Mouse (Mus musculus) naive thymus-derived CD4-positive, alpha-beta T cell, adult 2 months (primary cell): Measurements from ENCODE around the gene Ndufc2.

Source experiments
- DNase-seq: peaks from one replicate; pipeline ENCODE4 v3.0.0-alpha.2; 2011; ENCODE audit warnings: low read depth

Ndufc2 gene

GRCm38 (mm10) chr7:97399960-97400715 is at the start of gene Ndufc2:
TSS of gene Ndufc2 (plus strand) at chr7:97400003.
- peak; percentile 89 for DNase-seq

GRCm38 (mm10) chr7:97350891-97351290 is 48.9 kb upstream of the Ndufc2 start:
- DNase-seq: no peak

- DNase-seq: no peak
These were observed 47.9 kb upstream of the Ndufc2 start for GRCm38 (mm10) chr7:97351792-97352513.

- DNase-seq: no peak
These were observed 46.4 kb upstream of the Ndufc2 start for GRCm38 (mm10) chr7:97353356-97353755.

- DNase-seq: no peak
These were observed 44.5 kb upstream of the Ndufc2 start for GRCm38 (mm10) chr7:97355068-97355841.

GRCm38 (mm10) chr7:97356253-97356652 is 43.5 kb upstream of the Ndufc2 start:
- DNase-seq: no peak

GRCm38 (mm10) chr7:97356875-97357276 is 42.9 kb upstream of the Ndufc2 start:
- no peak for DNase-seq

- DNase-seq: no peak
These were observed 42.0 kb upstream of the Ndufc2 start for GRCm38 (mm10) chr7:97357840-97358239.

- no peak for DNase-seq
These were observed 41.5 kb upstream of the Ndufc2 start for GRCm38 (mm10) chr7:97358347-97358746.

GRCm38 (mm10) chr7:97360166-97360565 is 39.6 kb upstream of the Ndufc2 start:
- DNase-seq: no peak

GRCm38 (mm10) chr7:97360955-97361354 is 38.8 kb upstream of the Ndufc2 start:
- no peak for DNase-seq

GRCm38 (mm10) chr7:97361467-97361866 is 38.3 kb upstream of the Ndufc2 start:
- peak; percentile 67 for DNase-seq

GRCm38 (mm10) chr7:97365887-97366286 is 33.9 kb upstream of the Ndufc2 start:
- DNase-seq: no peak

GRCm38 (mm10) chr7:97375101-97375500 is 24.7 kb upstream of the Ndufc2 start:
- no peak for DNase-seq

- no peak for DNase-seq
These were observed 23.9 kb upstream of the Ndufc2 start for GRCm38 (mm10) chr7:97375906-97376305.

- no peak for DNase-seq
These were observed 20.5 kb upstream of the Ndufc2 start for GRCm38 (mm10) chr7:97379304-97379703.

GRCm38 (mm10) chr7:97380500-97381123 is 19.2 kb upstream of the Ndufc2 start:
- DNase-seq: no peak

- no peak for DNase-seq
These were observed 17.1 kb upstream of the Ndufc2 start for GRCm38 (mm10) chr7:97382661-97383060.

GRCm38 (mm10) chr7:97383496-97384132 is 16.2 kb upstream of the Ndufc2 start:
- DNase-seq: no peak

GRCm38 (mm10) chr7:97386106-97386805 is 13.5 kb upstream of the Ndufc2 start:
- no peak for DNase-seq

GRCm38 (mm10) chr7:97386806-97387370 is 12.9 kb upstream of the Ndufc2 start:
- DNase-seq: no peak
